Mouse (Mus musculus) E14TG2a.4 (cell line): ENCODE measurements around the gene Csrp1.

ENCODE experiments used
- H3K27me3 ChIP-seq: 2 replicates; pipeline ENCODE4 v1.6.1; 2014; ENCODE audit warnings: low read length, control low read depth; ENCODE audit not compliant: insufficient read depth
- H3K36me3 ChIP-seq: 2 replicates; pipeline ENCODE4 v1.6.1; 2014; ENCODE audit warnings: low read length, control low read depth; ENCODE audit not compliant: insufficient read depth
- H3K4me1 ChIP-seq: replicated peaks from 2 replicates; pipeline ENCODE4 v1.6.1; 2014; ENCODE audit warnings: low read depth, low read length, control low read depth
- H3K4me3 ChIP-seq: replicated peaks from 2 replicates; pipeline ENCODE4 v1.5.1; 2014; ENCODE audit warnings: mild to moderate bottlenecking, low read length
- H3K9me3 ChIP-seq: 2 replicates; pipeline ENCODE4 v1.6.1; 2014; ENCODE audit warnings: low read length, control low read depth
- CTCF ChIP-seq: conservative IDR thresholded peaks from 2 replicates; pipeline ENCODE4 v1.5.1; 2014; ENCODE audit warnings: low read length
- NANOG ChIP-seq: IDR thresholded peaks from 2 replicates; pipeline ENCODE4 v1.6.1; 2014; ENCODE audit warnings: borderline replicate concordance, low read length, mixed read lengths
- POU5F1 ChIP-seq: IDR thresholded peaks from 2 replicates; pipeline ENCODE4 v1.6.1; 2014; ENCODE audit warnings: low read length, borderline replicate concordance

Gene Csrp1

DNA sequence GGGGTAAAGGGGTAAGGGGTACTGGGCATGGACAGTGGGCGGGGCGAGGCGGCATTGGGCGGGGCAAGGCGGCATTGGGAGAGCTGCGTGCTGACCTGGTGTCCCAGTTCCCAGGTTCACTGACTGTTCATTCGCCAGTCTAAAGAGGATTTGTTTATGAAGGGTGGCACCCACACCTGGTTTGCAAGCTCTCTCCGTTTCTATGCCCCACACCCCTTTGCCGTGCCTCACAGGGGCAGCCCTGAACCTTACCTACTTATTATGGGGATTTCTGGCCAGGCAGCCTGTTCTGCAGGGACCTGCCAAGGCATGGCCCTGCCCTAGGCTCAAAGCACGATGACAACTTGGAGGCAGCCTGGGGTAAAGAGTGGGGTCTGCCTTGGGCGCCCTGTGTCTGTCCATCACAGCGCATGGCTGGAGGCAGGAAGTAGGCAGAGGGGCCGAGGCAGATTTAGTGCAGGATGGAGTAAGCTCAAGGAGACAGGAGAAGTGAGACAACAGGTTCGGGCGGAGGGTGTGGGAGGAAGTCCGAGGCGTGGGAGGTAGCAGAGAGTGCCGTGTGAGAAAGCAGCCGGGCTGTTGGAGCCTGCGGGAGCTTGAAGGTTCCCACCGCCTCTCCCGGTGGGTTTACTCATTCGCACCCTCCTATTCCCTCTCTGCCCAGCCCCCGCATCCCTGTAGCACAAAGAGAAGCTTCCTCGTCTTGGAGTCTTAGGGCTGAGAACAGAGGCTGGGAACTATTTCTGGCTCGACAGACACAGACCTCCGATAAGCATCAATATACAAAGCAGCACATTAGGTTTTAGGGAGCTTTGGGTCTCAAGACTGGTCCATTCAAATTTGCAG lies 73.7 kb downstream of the Csrp1 start:
- TF ChIP-seq NANOG (no peak), POU5F1 (no peak), CTCF (no peak)
- peaks cover 65% of the 10 kb centered on the region for H3K4me1 ChIP-seq
- H3K36me3 ChIP-seq, result no peaks in the 10 kb centered on the region
- peak overlapping the region; percentile 69 for H3K4me3 ChIP-seq
- H3K27me3 ChIP-seq, result peaks cover 27% of the 10 kb centered on the region
- H3K9me3 ChIP-seq, result peaks cover 4% of the 10 kb centered on the region

DNA sequence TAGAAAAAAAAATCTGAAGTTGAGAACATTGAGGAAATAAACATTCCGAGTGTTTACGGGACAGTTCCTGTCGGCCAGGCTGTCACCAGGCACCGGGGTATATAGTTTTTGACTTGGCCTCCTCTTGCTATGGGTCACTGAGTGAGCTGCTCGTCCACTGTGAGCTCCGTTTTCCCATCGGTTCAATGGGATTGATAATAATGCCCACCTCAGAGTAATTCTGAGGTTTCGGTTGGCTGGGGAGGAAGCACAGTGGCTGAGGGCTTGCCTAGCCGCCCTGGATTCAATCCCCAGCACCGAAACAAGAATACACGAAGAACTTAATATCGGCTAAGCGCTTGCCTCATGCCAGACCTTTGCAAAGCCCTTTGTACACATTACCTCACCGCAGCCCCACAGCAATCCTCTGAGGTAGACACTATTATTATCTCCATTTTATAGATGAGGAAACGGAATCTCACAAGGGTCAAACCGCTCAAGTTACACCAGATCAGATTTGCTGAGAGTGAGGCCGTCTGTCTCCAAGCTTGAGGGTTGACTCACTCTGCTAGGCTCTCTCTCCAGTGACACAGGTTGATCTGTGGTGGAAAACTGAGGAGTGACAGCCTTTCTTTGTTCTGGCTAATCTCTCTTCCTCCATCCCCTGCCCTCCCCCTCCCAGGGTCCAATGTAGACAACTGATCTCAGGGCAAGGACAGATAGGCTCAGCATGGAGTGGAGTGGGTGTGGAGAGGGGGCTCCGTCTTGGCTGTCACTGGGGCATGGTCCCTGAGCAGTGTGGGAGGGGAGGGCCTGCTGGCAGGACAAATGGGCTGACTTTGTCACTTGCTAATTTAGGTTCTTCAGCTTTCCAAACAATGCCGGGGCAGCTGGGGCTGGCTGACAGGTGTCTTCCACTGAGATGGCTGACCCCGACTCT lies 74.6 kb downstream of the Csrp1 start:
- Histone ChIP-seq H3K4me3 (peak overlapping the region; percentile 69), H3K9me3 (peaks cover 12% of the 10 kb centered on the region)
- TF ChIP-seq POU5F1 (no peak), NANOG (no peak), CTCF (no peak)

DNA sequence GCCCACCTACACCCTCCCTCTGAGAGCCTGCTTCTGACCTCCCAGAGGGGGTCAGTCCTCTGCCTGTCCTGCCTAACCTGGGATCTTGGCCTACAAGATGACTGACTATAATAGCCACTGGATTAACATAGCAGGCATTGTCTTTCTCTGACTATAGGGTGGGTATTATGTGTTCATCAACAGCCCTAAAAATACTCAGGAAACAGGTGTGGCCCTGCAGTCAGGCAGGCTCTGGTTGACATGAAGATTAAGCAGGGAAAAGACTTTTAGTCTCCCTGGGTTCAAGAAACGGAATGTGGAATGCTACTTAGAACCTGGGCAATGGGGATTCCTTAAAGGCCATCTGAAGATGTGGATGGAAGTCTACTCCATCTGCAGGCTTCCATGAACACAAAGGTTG lies 78.6 kb downstream of the Csrp1 start:
- Histone ChIP-seq H3K4me1 (peaks cover 25% of the 10 kb centered on the region), H3K36me3 (no peaks in the 10 kb centered on the region), H3K4me3 (no peak overlapping the region), H3K27me3 (peaks cover 37% of the 10 kb centered on the region), H3K9me3 (peaks cover 12% of the 10 kb centered on the region)
- no peak for TF ChIP-seq POU5F1
- no peak for TF ChIP-seq NANOG
- TF ChIP-seq CTCF, result no peak

More for the DNA sequence above, 74.6 kb downstream of the Csrp1 start:
- Histone ChIP-seq H3K4me1 (peaks cover 63% of the 10 kb centered on the region), H3K27me3 (peaks cover 27% of the 10 kb centered on the region), H3K36me3 (no peaks in the 10 kb centered on the region)

DNA sequence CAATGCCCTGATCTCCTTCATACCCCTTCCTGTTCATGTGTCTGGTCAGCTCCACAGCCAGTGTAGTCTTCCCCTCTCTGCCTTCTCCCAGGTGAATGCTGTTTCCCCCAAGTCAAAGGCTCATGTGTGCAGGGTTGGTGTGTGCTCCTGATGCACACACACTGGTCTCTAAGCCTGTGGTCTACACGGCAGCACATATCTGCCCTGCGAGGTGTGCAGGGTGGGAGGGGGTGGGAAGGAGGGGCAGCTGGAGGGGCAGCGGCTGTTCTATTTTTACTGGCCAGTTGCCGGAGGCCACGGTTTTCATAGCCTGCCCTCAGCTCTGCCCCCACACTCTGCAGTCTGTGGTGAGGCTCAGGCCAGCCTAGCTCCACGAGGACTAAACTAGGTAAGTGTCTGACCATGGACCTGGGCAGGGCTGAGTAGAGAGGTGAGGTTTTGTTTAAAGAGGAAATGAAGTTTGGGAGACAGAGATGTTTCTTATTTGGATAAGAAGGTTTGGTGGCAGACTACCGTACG lies 79.3 kb downstream of the Csrp1 start:
- no peak for TF ChIP-seq POU5F1
- no peak for TF ChIP-seq NANOG
- TF ChIP-seq CTCF, result no peak
- Histone ChIP-seq H3K9me3 (peaks cover 12% of the 10 kb centered on the region), H3K36me3 (no peaks in the 10 kb centered on the region), H3K4me3 (no peak overlapping the region), H3K27me3 (peaks cover 35% of the 10 kb centered on the region), H3K4me1 (peaks cover 19% of the 10 kb centered on the region)

DNA sequence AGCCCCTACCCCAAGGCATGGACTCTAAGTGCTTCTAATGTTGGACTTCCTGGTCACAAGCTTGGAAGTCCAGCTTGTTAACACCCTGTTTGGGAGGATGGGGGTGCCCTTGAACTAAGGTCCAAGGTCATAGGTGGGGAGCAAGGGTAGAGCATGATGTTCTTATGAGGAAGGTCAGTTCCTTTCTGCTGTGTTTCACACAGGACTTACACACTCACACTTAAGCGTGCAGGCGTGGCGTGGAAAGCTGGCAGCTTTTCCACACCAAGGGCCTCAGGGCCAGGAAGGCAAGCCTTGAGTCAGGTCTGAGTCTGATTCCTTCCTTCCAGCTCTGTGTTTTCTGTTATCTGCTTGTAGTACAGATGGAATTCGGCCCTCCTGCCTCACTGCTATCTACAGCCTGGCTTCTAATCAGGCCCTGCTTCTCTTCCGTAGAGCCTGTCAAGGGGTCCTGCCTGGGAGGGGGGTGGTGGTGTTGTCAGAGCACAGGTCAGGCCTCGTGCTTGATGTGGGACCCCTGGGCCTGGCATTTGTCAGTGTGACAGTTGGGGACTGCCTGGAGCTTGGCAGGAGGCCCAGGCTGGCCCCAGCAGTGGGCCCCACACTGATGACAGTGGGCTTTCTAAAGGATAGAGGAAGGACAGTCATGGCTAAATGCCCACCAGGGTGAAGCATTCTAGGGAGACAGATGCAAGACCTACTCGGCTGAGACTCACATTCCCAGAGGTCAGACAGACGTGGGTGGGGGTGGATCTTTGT lies 80.5 kb downstream of the Csrp1 start:
- Histone ChIP-seq H3K9me3 (peaks cover 12% of the 10 kb centered on the region), H3K36me3 (no peaks in the 10 kb centered on the region), H3K27me3 (peaks cover 36% of the 10 kb centered on the region), H3K4me3 (no peak overlapping the region), H3K4me1 (peaks cover 12% of the 10 kb centered on the region)
- no peak for TF ChIP-seq NANOG
- no peak for TF ChIP-seq CTCF
- no peak for TF ChIP-seq POU5F1
